Mouse (Mus musculus) liver, adult 2 months (tissue): Measurements from ENCODE around the gene Dnaja1.

Source experiments
- CTCF ChIP-seq: fragments of 200-500 bp; IDR thresholded peaks from 2 replicates; pipeline ENCODE4 v1.5.1; 2011; ENCODE audit warnings: low read depth, low read length, control low read depth
- POLR2A ChIP-seq: fragments of 200-500 bp; IDR thresholded peaks from 2 replicates; pipeline ENCODE4 v1.6.1; 2011; ENCODE audit warnings: low read length, control low read depth; ENCODE audit not compliant: insufficient read depth; ENCODE audit errors: extremely low read depth

DNA sequence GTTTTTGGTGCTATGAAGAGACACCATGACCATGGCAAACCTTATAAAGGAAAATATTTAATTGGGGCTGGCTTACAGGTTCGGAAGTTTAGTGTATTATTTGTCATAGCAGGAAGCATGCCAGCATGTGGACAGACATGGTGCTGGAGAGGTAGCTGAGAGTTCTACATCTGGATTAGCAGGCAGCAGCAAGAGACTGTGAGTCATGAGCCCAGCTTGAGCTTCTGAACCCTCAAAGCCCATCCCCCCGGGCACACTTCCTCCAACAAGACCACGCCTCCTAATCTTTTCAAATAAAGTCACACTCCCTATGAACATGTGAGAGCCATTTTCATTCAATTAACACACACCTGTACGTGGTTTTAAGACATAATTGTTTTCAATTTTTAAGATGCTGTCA is 54.5 kb downstream of the Dnaja1 start:
- TF ChIP-seq CTCF (no peak), POLR2A (no peak)
